Mouse (Mus musculus): ENCODE measurements around the gene Gtf3c5. TPM values are rescaled to one million over a fixed set of nuclear protein-coding genes. Genes with fewer than 3 reads are reported as not detected.

Gtf3c5 gene
- polyA plus RNA-seq, 1 experiment from 2014 or later: 31.0 TPM

- Histone ChIP-seq H3K4me1 (ENCODE audit: control insufficient read depth, insufficient read depth, low read length) (peaks cover 16% of the 10 kb centered on the region), H3K9me3 (ENCODE audit: control insufficient read depth, low read length) (no peaks in the 10 kb centered on the region), H3K4me3 (replicated peaks; ENCODE audit: low read depth, low read length) (no peak overlapping the region), H3K36me3 (ENCODE audit: control insufficient read depth, insufficient read depth, low read length) (peaks cover 71% of the 10 kb centered on the region), H3K27ac (replicated peaks; ENCODE audit: low read depth, low read length) (no peak overlapping the region), H3K9ac (replicated peaks; ENCODE audit: low read length) (no peak overlapping the region), H3K4me2 (ENCODE audit: low read length) (no peak overlapping the region), H3K27me3 (ENCODE audit: control insufficient read depth, insufficient read depth, low read length) (no peaks in the 10 kb centered on the region)
- DNase-seq: no peak
- no peak for ATAC-seq (ENCODE audit: low FRiP score, low TSS enrichment)
- 91% methylated on average over 8 of the region's 8 CpGs for WGBS
Observed at GRCm38 (mm10) chr2:28543894-28544293, 39.7 kb downstream of the Gtf3c5 start.

GRCm38 (mm10) chr2:28540587-28541227 lies 42.8 kb downstream of the Gtf3c5 start:
- Histone ChIP-seq H3K27ac (replicated peaks; ENCODE audit: low read depth, low read length) (no peak overlapping the region), H3K4me1 (ENCODE audit: control insufficient read depth, insufficient read depth, low read length) (peaks cover 47% of the 10 kb centered on the region), H3K36me3 (ENCODE audit: control insufficient read depth, insufficient read depth, low read length) (peaks cover 40% of the 10 kb centered on the region), H3K9me3 (ENCODE audit: control insufficient read depth, low read length) (no peaks in the 10 kb centered on the region), H3K9ac (replicated peaks; ENCODE audit: low read length) (no peak overlapping the region), H3K4me2 (ENCODE audit: low read length) (no peak overlapping the region), H3K27me3 (ENCODE audit: control insufficient read depth, insufficient read depth, low read length) (no peaks in the 10 kb centered on the region), H3K4me3 (replicated peaks; ENCODE audit: low read depth, low read length) (no peak overlapping the region)
- no peak for ATAC-seq (ENCODE audit: low FRiP score, low TSS enrichment)
- DNase-seq: no peak
- WGBS: 75% methylated on average over 8 of the region's 8 CpGs

GRCm38 (mm10) chr2:28539949-28540348 lies 43.6 kb downstream of the Gtf3c5 start:
- Histone ChIP-seq H3K36me3 (ENCODE audit: control insufficient read depth, insufficient read depth, low read length) (peaks cover 32% of the 10 kb centered on the region), H3K4me1 (ENCODE audit: control insufficient read depth, insufficient read depth, low read length) (peaks cover 54% of the 10 kb centered on the region), H3K27ac (replicated peaks; ENCODE audit: low read depth, low read length) (peak overlapping the region; percentile 77), H3K9me3 (ENCODE audit: control insufficient read depth, low read length) (no peaks in the 10 kb centered on the region), H3K9ac (replicated peaks; ENCODE audit: low read length) (peak overlapping the region; percentile 21; the same call in 1 of the 2 replicates), H3K4me2 (ENCODE audit: low read length) (no peak overlapping the region), H3K4me3 (replicated peaks; ENCODE audit: low read depth, low read length) (no peak overlapping the region), H3K27me3 (ENCODE audit: control insufficient read depth, insufficient read depth, low read length) (no peaks in the 10 kb centered on the region)
- ATAC-seq (ENCODE audit: low FRiP score, low TSS enrichment): no peak
- WGBS: 75% methylated on average over 2 of the region's 2 CpGs
- no peak for DNase-seq

GRCm38 (mm10) chr2:28539206-28539605 lies 44.3 kb downstream of the Gtf3c5 start:
- Histone ChIP-seq H3K27me3 (ENCODE audit: control insufficient read depth, insufficient read depth, low read length) (no peaks in the 10 kb centered on the region), H3K27ac (replicated peaks; ENCODE audit: low read depth, low read length) (peak overlapping the region; percentile 77), H3K4me1 (ENCODE audit: control insufficient read depth, insufficient read depth, low read length) (peaks cover 62% of the 10 kb centered on the region), H3K36me3 (ENCODE audit: control insufficient read depth, insufficient read depth, low read length) (peaks cover 25% of the 10 kb centered on the region), H3K4me2 (ENCODE audit: low read length) (peak overlapping the region; percentile 19), H3K4me3 (replicated peaks; ENCODE audit: low read depth, low read length) (no peak overlapping the region), H3K9me3 (ENCODE audit: control insufficient read depth, low read length) (no peaks in the 10 kb centered on the region), H3K9ac (replicated peaks; ENCODE audit: low read length) (peak overlapping the region; percentile 21; the same call in 1 of the 2 replicates)
- DNase-seq (peak; percentile 78), ATAC-seq (ENCODE audit: low FRiP score, low TSS enrichment) (peak; percentile 68)
- 25% methylated on average over 7 of the region's 7 CpGs for WGBS

DNA sequence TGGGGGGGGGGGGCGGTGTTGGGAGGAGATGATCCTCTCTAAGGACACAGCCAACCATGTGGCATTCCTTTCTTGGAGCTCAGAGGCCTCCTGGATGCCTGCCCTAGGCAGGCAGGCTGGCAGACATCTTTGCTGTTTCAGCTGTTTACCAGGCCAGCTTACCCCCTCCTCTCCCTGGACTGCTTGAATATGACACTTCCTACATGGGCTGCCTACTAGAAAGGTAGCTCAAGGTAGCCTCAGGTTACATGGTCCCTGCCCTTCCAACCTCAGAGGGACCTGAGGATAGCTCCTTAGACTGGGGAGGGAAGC lies 44.8 kb downstream of the Gtf3c5 start:
- WGBS: 20% methylated on average over 1 of the region's 1 CpGs
- Histone ChIP-seq H3K4me2 (ENCODE audit: low read length) (peak overlapping the region; percentile 19; the same call in 1 of the 2 replicates), H3K36me3 (ENCODE audit: control insufficient read depth, insufficient read depth, low read length) (peaks cover 21% of the 10 kb centered on the region), H3K27me3 (ENCODE audit: control insufficient read depth, insufficient read depth, low read length) (no peaks in the 10 kb centered on the region), H3K9ac (replicated peaks; ENCODE audit: low read length) (peak overlapping the region; percentile 17; the same call in 1 of the 2 replicates), H3K9me3 (ENCODE audit: control insufficient read depth, low read length) (no peaks in the 10 kb centered on the region), H3K4me3 (replicated peaks; ENCODE audit: low read depth, low read length) (no peak overlapping the region), H3K4me1 (ENCODE audit: control insufficient read depth, insufficient read depth, low read length) (peaks cover 66% of the 10 kb centered on the region), H3K27ac (replicated peaks; ENCODE audit: low read depth, low read length) (peak overlapping the region; percentile 77)
- DNase-seq: peak; percentile 40
- ATAC-seq (ENCODE audit: low FRiP score, low TSS enrichment): peak; percentile 22

DNA sequence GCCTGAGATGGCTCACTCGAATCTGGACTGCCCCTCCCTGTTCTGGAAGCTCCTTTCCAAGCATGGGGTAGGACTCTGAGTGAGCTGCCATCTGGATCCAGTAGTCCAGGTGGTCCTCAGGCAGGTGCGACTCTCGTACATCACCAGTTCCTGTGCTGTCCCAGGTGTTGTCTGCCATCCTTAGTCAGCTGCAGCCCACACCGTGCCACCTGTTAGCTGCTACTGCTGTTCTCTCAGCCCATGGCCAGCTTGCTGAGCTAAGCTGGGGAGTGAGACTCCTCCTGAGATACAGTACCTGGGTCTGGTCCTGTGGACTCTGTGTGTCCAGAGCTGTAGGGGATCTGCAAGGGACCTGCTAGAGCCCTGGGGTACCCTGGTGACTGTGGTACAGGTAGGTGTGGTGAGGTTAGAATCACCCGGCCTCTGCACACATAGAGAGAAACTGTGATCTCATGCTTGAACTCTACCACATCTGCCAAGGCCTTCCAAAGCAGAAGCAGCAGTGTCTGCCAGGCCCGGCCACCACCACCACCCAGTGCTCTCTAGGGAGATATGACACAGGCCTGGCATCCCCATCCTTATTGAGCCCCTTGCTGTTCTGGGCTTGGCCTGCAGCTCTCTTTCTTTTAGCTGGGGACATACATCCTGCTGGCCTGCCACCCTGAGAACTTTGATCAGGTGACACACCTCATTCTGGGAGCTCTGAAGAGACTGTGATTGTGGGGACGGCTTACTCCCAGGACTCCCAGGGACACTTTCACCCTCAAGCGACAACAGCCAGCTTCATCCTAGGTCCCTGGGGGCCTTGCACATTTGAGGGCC lies 45.3 kb downstream of the Gtf3c5 start:
- no peaks in the 10 kb centered on the region for H3K9me3 ChIP-seq (ENCODE audit: control insufficient read depth, low read length)
- peak overlapping the region; percentile 77 for H3K27ac ChIP-seq (replicated peaks; ENCODE audit: low read depth, low read length)
- no peaks in the 10 kb centered on the region for H3K27me3 ChIP-seq (ENCODE audit: control insufficient read depth, insufficient read depth, low read length)
- 66% methylated on average over 8 of the region's 8 CpGs for WGBS
- ATAC-seq (ENCODE audit: low FRiP score, low TSS enrichment): no peak
- peak overlapping the region; percentile 19; the same call in 1 of the 2 replicates for H3K4me2 ChIP-seq (ENCODE audit: low read length)
- H3K36me3 ChIP-seq (ENCODE audit: control insufficient read depth, insufficient read depth, low read length): peaks cover 15% of the 10 kb centered on the region
- peaks cover 70% of the 10 kb centered on the region for H3K4me1 ChIP-seq (ENCODE audit: control insufficient read depth, insufficient read depth, low read length)
- peak overlapping the region; percentile 17; the same call in 1 of the 2 replicates for H3K9ac ChIP-seq (replicated peaks; ENCODE audit: low read length)
- no peak for DNase-seq
- no peak overlapping the region for H3K4me3 ChIP-seq (replicated peaks; ENCODE audit: low read depth, low read length)

- ATAC-seq (ENCODE audit: low FRiP score, low TSS enrichment): no peak
- no peak overlapping the region for H3K4me3 ChIP-seq (replicated peaks; ENCODE audit: low read depth, low read length)
- H3K9ac ChIP-seq (replicated peaks; ENCODE audit: low read length): no peak overlapping the region; the same call in 1 of the 2 replicates
- no peaks in the 10 kb centered on the region for H3K9me3 ChIP-seq (ENCODE audit: control insufficient read depth, low read length)
- H3K27me3 ChIP-seq (ENCODE audit: control insufficient read depth, insufficient read depth, low read length): no peaks in the 10 kb centered on the region
- 16% methylated on average over 4 of the region's 4 CpGs for WGBS
- H3K27ac ChIP-seq (replicated peaks; ENCODE audit: low read depth, low read length): peak overlapping the region; percentile 77
- H3K36me3 ChIP-seq (ENCODE audit: control insufficient read depth, insufficient read depth, low read length): peaks cover 10% of the 10 kb centered on the region
- H3K4me2 ChIP-seq (ENCODE audit: low read length): peak overlapping the region; percentile 19; the same call in 1 of the 2 replicates
- peak; percentile 76 for DNase-seq
- H3K4me1 ChIP-seq (ENCODE audit: control insufficient read depth, insufficient read depth, low read length): peaks cover 76% of the 10 kb centered on the region
Observed at GRCm38 (mm10) chr2:28537634-28537920, 46.0 kb downstream of the Gtf3c5 start.

GRCm38 (mm10) chr2:28536766-28537633 lies 46.6 kb downstream of the Gtf3c5 start:
- peak overlapping the region; percentile 77 for H3K27ac ChIP-seq (replicated peaks; ENCODE audit: low read depth, low read length)
- DNase-seq: no peak
- no peak overlapping the region for H3K9ac ChIP-seq (replicated peaks; ENCODE audit: low read length)
- no peaks in the 10 kb centered on the region for H3K27me3 ChIP-seq (ENCODE audit: control insufficient read depth, insufficient read depth, low read length)
- no peak for ATAC-seq (ENCODE audit: low FRiP score, low TSS enrichment)
- H3K36me3 ChIP-seq (ENCODE audit: control insufficient read depth, insufficient read depth, low read length): peaks cover 4% of the 10 kb centered on the region
- WGBS: 70% methylated on average over 11 of the region's 11 CpGs
- no peak overlapping the region for H3K4me2 ChIP-seq (ENCODE audit: low read length)
- H3K4me1 ChIP-seq (ENCODE audit: control insufficient read depth, insufficient read depth, low read length): peaks cover 81% of the 10 kb centered on the region
- H3K4me3 ChIP-seq (replicated peaks; ENCODE audit: low read depth, low read length): no peak overlapping the region
- H3K9me3 ChIP-seq (ENCODE audit: control insufficient read depth, low read length): no peaks in the 10 kb centered on the region

All from midbrain, embryonic 14.5 days (tissue).